Mouse (Mus musculus) leukemia stem cell, adult 10-12 weeks (primary cell): Measurements from ENCODE around the gene Cd59a. TPM values are rescaled to one million over a fixed set of nuclear protein-coding genes. Genes with fewer than 3 reads are reported as not detected.

Experiments
- polyA plus RNA-seq: library from polyadenylated mRNA; stranded (reverse); fragments of >175 nt; gene quantifications from 2 replicates; pipeline ENCODE4 v1.2.3, GENCODE M21; 2012; ENCODE audit warnings: low replicate concordance

Cd59a gene
- polyA plus RNA-seq: 3.0 and 3.9 TPM in 2 replicates

DNA sequence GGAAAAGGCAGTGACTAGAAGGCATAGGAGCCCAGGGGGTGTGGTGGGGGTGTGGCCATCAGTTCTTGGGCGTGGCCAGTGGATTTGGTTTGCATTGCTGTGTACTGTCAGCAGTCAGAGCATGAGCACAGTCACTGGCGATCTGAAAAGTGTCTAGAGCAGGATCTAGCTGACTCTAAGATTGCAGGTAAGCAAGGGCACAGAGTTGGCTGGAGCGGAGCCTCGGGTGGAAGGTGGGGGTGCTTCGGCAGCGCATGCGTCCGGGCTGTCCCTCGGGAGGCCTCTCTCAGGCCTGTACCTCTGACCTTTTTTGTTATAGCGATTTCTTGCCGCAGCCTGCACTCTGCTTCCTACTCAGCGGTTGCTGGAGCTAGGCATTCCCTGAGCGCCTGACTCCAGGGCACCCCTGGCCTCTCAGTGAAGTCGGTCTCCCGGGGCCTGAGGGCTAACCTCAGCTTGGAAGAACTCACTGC is at the start of gene Cd59a:
Gene Cd59a (plus strand): TSS at position 61 of the 473 bp plus-strand sequence.

GRCm38 (mm10) chr2:104065526-104065925 is 30.1 kb upstream of the Cd59a start, which contains the start of gene Gm10912:
Gene Gm10912, plus strand, starts transcription at chr2:104065826.

GRCm38 (mm10) chr2:104068450-104068849 is 27.2 kb upstream of the Cd59a start, which contains the start of gene Gm10799:
Gene Gm10799, minus strand, starts transcription at chr2:104068550.

DNA sequence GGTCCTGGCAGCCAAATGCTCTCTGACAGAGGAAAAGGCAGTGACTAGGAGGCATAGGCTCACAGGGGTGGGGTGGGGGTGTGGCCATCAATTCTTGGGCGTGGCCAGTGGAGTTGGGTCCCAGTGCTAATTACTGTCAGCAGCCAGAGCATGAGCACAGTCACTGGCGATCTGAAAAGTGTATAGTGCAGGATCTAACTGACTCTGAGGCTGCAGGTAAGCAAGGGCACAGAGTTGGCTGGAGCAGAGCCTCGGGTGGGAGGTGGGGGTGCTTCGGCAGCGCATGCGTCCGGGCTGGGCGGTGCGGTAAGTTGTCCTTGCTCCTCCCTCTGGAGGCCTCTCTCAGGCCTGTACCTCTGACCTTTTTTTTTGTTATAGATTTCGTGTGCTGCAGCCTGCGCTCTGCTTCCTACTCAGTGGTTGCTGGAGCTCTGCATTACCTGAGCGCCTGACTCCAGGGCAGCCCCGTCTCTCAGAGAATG is 25.9 kb upstream of the Cd59a start, which contains the start of gene Cd59b:
Gene Cd59b (plus strand): TSS at position 146 of the 482 bp plus-strand sequence.

DNA sequence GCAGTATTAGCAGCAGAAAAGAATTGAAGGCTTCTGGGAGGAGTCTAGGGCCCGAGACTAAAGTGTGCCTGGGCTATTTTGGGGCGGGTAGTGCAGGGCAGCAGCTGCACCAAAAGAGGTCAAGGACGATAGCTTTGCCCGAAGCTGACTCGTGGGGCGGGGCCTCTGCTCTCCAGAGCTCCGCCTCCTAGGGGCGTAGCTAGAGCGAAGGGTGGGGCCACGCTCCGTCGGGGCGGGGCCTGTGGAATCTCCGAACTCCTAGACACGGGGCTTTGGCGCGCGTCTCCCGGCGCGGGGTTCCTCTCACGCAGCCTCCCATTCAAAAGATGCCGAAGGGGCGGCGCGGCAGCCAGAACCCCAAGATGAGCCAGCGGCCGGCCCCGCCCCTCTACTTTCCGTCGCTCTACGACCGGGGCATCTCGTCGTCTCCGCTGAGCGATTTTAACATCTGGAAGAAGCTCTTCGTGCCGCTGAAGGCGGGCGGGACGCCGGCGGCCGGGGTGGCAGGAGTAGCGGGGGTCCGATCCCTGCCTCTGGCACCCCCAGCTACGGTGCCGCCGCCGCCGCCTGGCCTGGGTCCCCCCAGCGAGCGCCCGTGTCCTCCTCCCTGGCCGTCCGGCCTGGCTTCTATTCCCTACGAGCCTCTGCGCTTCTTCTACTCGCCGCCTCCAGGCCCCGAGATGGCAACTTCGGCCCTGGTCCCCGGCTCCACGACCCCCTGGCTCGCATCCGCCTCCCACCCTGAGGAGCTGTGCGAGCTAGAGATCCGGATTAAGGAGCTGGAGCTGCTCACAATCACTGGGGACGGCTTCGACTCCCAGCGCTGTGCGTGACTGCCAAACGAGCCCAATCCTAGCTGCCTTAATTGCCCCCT is 27.1 kb downstream of the Cd59a start, which contains the start of gene A930018P22Rik:
Gene A930018P22Rik (plus strand): TSS at position 265 of the 874 bp plus-strand sequence.

Other genes with a start within 250 kb of the Cd59a start
- gene Lmo2, start 137.8 kb upstream of the Cd59a start, polyA plus RNA-seq: 395 and 1,107 TPM in 2 replicates
- gene Fbxo3, start 68.1 kb upstream of the Cd59a start, polyA plus RNA-seq: 4.7 and 19.1 TPM in 2 replicates
- not detected in 2 replicates for gene 4931422A03Rik, start 67.4 kb upstream of the Cd59a start, polyA plus RNA-seq
- gene Gm10912, start 30.0 kb upstream of the Cd59a start, polyA plus RNA-seq: 0.51 TPM in 1 of 2 replicates, not detected in the other
- gene Gm10799, start 27.3 kb upstream of the Cd59a start, polyA plus RNA-seq: not detected in 2 replicates
- gene Cd59b, start 26.0 kb upstream of the Cd59a start, polyA plus RNA-seq: 0.53 TPM in 1 of 2 replicates, not detected in the other
- 0.84 TPM in 1 of 2 replicates, not detected in the other for gene A930018P22Rik, start 27.0 kb downstream of the Cd59a start, polyA plus RNA-seq